Mouse (Mus musculus): Measurements from ENCODE around the gene Pbld1.

The Pbld1 gene

GRCm38 (mm10) chr10:63099521-63099920 lies 39.6 kb downstream of the Pbld1 start, which contains the start of gene Atoh7:
Atoh7 (plus strand) TSS chr10:63099651.
- DNase-seq = peak; percentile 83 to 85

- DNase-seq = peak; percentile 89 to 92
These were observed 40.1 kb downstream of the Pbld1 start for GRCm38 (mm10) chr10:63099941-63100562.

- no peak for DNase-seq
These were observed 40.7 kb downstream of the Pbld1 start for GRCm38 (mm10) chr10:63100657-63101056.

- DNase-seq = peak in 1 of 2 experiments; percentile 61
These were observed 53.2 kb downstream of the Pbld1 start for GRCm38 (mm10) chr10:63113027-63113604.

GRCm38 (mm10) chr10:63113716-63114360 lies 53.9 kb downstream of the Pbld1 start:
- DNase-seq = no peak

- DNase-seq = peak in 1 of 2 experiments; percentile 15
These were observed 55.9 kb downstream of the Pbld1 start for GRCm38 (mm10) chr10:63115881-63116280.

- DNase-seq = no peak
These were observed 56.4 kb downstream of the Pbld1 start for GRCm38 (mm10) chr10:63116376-63116775.

GRCm38 (mm10) chr10:63117583-63117982 lies 57.6 kb downstream of the Pbld1 start:
- DNase-seq = no peak

- DNase-seq = no peak
These were observed 60.0 kb downstream of the Pbld1 start for GRCm38 (mm10) chr10:63119916-63120315.

- DNase-seq = no peak
These were observed 62.0 kb downstream of the Pbld1 start for GRCm38 (mm10) chr10:63121961-63122360.

GRCm38 (mm10) chr10:63122516-63122915 lies 62.6 kb downstream of the Pbld1 start:
- peak; percentile 71 to 74 for DNase-seq

- no peak for DNase-seq
These were observed 63.2 kb downstream of the Pbld1 start for GRCm38 (mm10) chr10:63123141-63123540.

- no peak for DNase-seq
These were observed 64.1 kb downstream of the Pbld1 start for GRCm38 (mm10) chr10:63124016-63124415.

GRCm38 (mm10) chr10:63125343-63125742 lies 65.4 kb downstream of the Pbld1 start:
- peak; percentile 20 to 27 for DNase-seq

- DNase-seq = no peak
These were observed 66.2 kb downstream of the Pbld1 start for GRCm38 (mm10) chr10:63126116-63126515.

GRCm38 (mm10) chr10:63127156-63127555 lies 67.2 kb downstream of the Pbld1 start:
- DNase-seq = no peak
